Mouse (Mus musculus): Measurements from ENCODE around the gene Gm21987. TPM values are rescaled to one million over a fixed set of nuclear protein-coding genes. Genes with fewer than 3 reads are reported as not detected.

The Gm21987 gene
- polyA plus RNA-seq, 1 experiment from 2014 or later = not detected

DNA sequence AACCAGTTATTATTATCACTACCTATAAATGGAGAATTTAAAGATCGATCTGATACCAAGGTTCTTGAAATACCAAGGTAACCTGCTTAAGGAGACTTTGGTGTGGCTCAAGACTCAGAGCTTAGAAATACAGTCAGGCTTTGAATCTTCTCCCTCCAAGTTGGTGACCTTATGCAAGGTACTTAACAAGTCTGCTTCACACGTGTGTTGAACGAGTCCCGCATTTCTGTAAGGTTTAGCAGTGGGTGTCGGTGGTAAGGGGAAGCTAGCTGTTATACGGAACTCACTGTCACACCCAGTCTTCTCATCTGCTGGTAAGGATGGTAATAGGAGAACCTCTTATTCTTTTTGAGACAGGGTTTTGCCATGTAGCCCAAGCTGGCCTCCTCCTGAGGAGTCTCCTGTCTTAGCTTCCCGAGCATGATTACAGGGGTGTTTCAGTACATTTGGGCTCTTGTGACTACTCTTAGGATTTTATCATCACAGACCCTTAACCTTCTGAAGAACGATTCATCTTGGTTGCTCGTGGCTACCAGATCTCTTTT is 1.4 kb downstream of the Gm21987 start:
- Histone ChIP-seq H3K9ac (no peak overlapping the region), H3K4me3 (ENCODE audit: low read depth, low read length) (no peak overlapping the region), H3K9me3 (ENCODE audit: low read depth, low read length) (no peaks in the 10 kb centered on the region), H3K4me2 (peak overlapping the region; percentile 75), H3K4me1 (ENCODE audit: insufficient read depth) (no peaks in the 10 kb centered on the region; the same call in 1 of the 2 replicates), H3K36me3 (ENCODE audit: insufficient read depth) (peaks cover 27% of the 10 kb centered on the region), H3K27me3 (ENCODE audit: insufficient read depth, low read length) (no peaks in the 10 kb centered on the region), H3K27ac (ENCODE audit: low read depth) (no peak overlapping the region)
- WGBS = 72% methylated on average over 9 of the region's 9 CpGs
- no peak for ATAC-seq (ENCODE audit: insufficient read depth)
- no peak for DNase-seq
- no peak for TF ChIP-seq CTCF (IDR thresholded peaks at IDR 0.05; ENCODE audit: low read depth)

DNA sequence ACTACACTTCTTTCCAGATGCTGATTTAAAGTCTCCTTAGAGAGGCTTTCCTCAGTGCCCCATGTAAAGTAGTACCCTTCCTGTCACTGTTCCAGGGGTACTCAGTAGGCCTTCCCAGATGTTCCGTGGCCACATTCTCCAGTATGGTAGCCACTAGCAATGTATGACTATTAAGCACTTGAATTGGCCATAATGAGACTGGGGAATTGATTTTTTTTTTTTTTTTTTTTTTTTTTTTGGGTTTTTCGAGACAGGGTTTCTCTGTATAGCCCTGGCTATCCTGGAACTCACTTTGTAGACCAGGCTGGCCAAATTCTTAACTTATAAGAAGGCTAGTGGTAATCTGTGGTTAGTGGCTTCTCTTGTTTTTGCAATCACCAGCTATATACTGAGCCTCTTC is 3.0 kb downstream of the Gm21987 start:
- Histone ChIP-seq H3K27ac (ENCODE audit: low read depth) (no peak overlapping the region), H3K9me3 (ENCODE audit: low read depth, low read length) (no peaks in the 10 kb centered on the region), H3K4me2 (no peak overlapping the region), H3K27me3 (ENCODE audit: insufficient read depth, low read length) (no peaks in the 10 kb centered on the region), H3K9ac (no peak overlapping the region), H3K4me3 (ENCODE audit: low read depth, low read length) (no peak overlapping the region), H3K4me1 (ENCODE audit: insufficient read depth) (no peaks in the 10 kb centered on the region; the same call in 1 of the 2 replicates), H3K36me3 (ENCODE audit: insufficient read depth) (peaks cover 33% of the 10 kb centered on the region)
- DNase-seq (no peak), ATAC-seq (ENCODE audit: insufficient read depth) (no peak)
- TF ChIP-seq CTCF (IDR thresholded peaks at IDR 0.05; ENCODE audit: low read depth) = no peak
- 85% methylated on average over 2 of the region's 2 CpGs for WGBS

DNA sequence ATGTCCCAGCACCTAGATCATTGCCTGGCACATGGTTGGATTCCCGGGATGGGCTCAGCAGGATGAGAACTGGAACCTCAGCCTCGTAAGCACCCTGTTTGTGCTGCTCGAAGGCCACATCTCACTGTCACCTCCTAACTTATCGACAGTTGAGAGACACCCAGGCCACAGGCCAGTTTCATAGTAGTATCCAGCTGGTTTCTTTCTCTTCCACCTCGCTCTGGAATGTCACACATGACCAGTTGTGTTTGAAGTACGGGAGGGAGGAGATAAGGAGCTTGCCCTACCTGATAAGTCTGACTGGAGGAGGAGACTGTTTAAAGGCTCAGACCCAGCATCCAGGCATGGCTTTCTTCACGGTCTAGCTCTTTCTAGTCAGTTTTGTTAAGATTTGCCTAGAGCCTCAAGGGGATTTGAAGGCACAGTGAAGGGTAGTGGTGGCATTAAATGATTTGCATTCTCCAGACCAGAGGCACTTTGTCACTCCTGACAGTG is 3.6 kb downstream of the Gm21987 start:
- Histone ChIP-seq H3K27me3 (ENCODE audit: insufficient read depth, low read length) (no peaks in the 10 kb centered on the region), H3K4me3 (ENCODE audit: low read depth, low read length) (no peak overlapping the region), H3K9ac (no peak overlapping the region), H3K4me2 (no peak overlapping the region), H3K4me1 (ENCODE audit: insufficient read depth) (no peaks in the 10 kb centered on the region; the same call in 1 of the 2 replicates), H3K36me3 (ENCODE audit: insufficient read depth) (peaks cover 33% of the 10 kb centered on the region), H3K27ac (ENCODE audit: low read depth) (0 out of 2 replicates have a peak overlapping the region, but pooled peaks have one; percentile 32), H3K9me3 (ENCODE audit: low read depth, low read length) (no peaks in the 10 kb centered on the region)
- peak; percentile 65 for ATAC-seq (ENCODE audit: insufficient read depth)
- 27% methylated on average over 7 of the region's 7 CpGs for WGBS
- TF ChIP-seq CTCF (IDR thresholded peaks at IDR 0.05; ENCODE audit: low read depth) = no peak
- peak; percentile 79 for DNase-seq

DNA sequence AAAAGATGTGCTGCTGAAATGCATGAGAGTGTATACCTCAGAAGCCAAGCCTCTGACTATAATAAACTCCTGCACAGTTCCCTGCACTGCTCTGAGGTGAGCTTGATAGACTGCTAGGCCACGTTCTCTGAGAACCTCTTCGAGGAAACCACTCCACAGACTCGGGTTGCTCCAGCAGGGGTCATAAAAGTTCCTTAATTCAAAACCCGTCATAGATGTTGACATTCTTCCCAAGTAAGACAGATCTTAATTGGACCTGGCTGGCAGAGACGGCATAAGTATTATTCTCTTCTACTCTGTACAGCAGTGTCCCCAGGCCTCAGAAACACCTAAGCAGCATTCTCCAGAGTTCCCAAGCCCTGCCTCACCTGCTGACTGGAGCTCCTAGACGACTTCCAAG is 4.1 kb downstream of the Gm21987 start:
- 37% methylated on average over 6 of the region's 6 CpGs for WGBS
- no peak for TF ChIP-seq CTCF (IDR thresholded peaks at IDR 0.05; ENCODE audit: low read depth)
- Histone ChIP-seq H3K4me3 (ENCODE audit: low read depth, low read length) (no peak overlapping the region), H3K27ac (ENCODE audit: low read depth) (no peak overlapping the region), H3K4me1 (ENCODE audit: insufficient read depth) (no peaks in the 10 kb centered on the region; the same call in 1 of the 2 replicates), H3K4me2 (no peak overlapping the region), H3K9ac (no peak overlapping the region), H3K36me3 (ENCODE audit: insufficient read depth) (peaks cover 33% of the 10 kb centered on the region), H3K27me3 (ENCODE audit: insufficient read depth, low read length) (no peaks in the 10 kb centered on the region), H3K9me3 (ENCODE audit: low read depth, low read length) (no peaks in the 10 kb centered on the region)
- DNase-seq (no peak), ATAC-seq (ENCODE audit: insufficient read depth) (no peak)

DNA sequence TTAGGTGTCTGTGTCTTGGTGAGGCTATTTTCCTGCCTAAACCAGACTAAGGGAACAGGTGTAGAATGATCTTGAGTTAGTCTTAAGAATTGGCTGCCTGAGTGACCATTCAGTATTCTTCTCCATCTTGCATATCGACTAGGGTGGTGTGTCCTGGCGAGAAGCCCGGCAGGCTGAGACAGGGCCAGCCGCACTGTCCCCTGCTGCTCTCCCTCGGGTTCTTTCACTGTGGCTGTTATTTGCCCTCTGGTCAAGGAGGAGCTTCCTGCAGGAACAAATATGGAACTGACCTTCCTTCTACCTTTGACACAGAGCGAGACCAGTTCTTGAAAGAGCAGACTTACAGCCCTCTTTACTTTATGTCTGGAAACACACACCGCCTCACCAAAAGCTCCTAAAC is 5.2 kb downstream of the Gm21987 start:
- H3K9ac ChIP-seq = no peak overlapping the region
- no peak overlapping the region for H3K4me3 ChIP-seq (ENCODE audit: low read depth, low read length)
- no peaks in the 10 kb centered on the region; the same call in 1 of the 2 replicates for H3K4me1 ChIP-seq (ENCODE audit: insufficient read depth)
- no peak for TF ChIP-seq CTCF (IDR thresholded peaks at IDR 0.05; ENCODE audit: low read depth)
- no peaks in the 10 kb centered on the region for H3K27me3 ChIP-seq (ENCODE audit: insufficient read depth, low read length)
- no peak overlapping the region for H3K27ac ChIP-seq (ENCODE audit: low read depth)
- no peak overlapping the region for H3K4me2 ChIP-seq
- 66% methylated on average over 7 of the region's 7 CpGs for WGBS
- no peaks in the 10 kb centered on the region for H3K9me3 ChIP-seq (ENCODE audit: low read depth, low read length)
- peaks cover 37% of the 10 kb centered on the region for H3K36me3 ChIP-seq (ENCODE audit: insufficient read depth)
- ATAC-seq (ENCODE audit: insufficient read depth) = no peak
- no peak for DNase-seq

DNA sequence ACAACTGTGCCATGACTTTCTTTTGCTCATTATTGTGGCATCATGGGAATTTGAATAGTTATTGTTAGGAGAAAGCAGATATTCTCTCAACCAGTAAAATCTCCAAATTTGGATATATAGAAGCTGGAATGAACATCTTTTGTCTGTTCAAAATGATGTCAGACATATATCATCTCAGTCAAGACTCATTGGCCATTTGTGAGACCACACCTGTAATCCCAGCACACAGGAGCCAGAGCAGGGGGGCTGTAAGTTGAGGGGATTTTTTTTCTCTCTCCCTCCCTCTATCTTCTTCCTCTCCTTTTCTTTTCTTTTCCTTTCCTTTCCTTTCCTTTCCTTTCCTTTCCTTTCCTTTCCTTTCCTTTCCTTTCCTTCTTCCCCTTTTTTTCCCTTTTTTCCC is 6.0 kb downstream of the Gm21987 start:
- H3K9ac ChIP-seq = no peak overlapping the region
- H3K9me3 ChIP-seq (ENCODE audit: low read depth, low read length) = no peaks in the 10 kb centered on the region
- TF ChIP-seq CTCF (IDR thresholded peaks at IDR 0.05; ENCODE audit: low read depth) = no peak
- DNase-seq = no peak
- no peak overlapping the region for H3K27ac ChIP-seq (ENCODE audit: low read depth)
- ATAC-seq (ENCODE audit: insufficient read depth) = no peak
- H3K27me3 ChIP-seq (ENCODE audit: insufficient read depth, low read length) = no peaks in the 10 kb centered on the region
- H3K4me1 ChIP-seq (ENCODE audit: insufficient read depth) = no peaks in the 10 kb centered on the region; the same call in 1 of the 2 replicates
- no peak overlapping the region for H3K4me3 ChIP-seq (ENCODE audit: low read depth, low read length)
- no peak overlapping the region for H3K4me2 ChIP-seq
- H3K36me3 ChIP-seq (ENCODE audit: insufficient read depth) = peaks cover 37% of the 10 kb centered on the region

DNA sequence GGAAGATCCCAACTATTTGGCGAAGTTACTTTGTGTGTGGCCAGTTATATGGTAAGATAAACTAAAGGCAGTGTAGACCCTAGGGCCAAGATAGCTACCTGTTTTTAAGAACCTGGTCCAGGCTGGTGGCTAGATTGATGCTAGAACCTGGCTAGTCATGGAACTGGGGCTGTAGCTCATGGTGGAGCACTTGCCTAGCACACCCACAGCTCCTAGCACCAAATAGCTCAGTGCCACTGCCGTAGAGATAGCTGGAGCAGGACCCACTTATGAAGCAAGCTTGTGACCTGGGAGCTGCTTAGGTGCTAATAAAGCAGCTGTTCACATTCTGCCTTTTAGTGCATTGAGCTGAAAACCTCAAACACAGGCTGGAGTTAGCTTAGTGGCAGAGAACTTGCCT is 6.8 kb downstream of the Gm21987 start:
- Histone ChIP-seq H3K27me3 (ENCODE audit: insufficient read depth, low read length) (no peaks in the 10 kb centered on the region), H3K9me3 (ENCODE audit: low read depth, low read length) (no peaks in the 10 kb centered on the region), H3K4me2 (no peak overlapping the region), H3K9ac (no peak overlapping the region), H3K27ac (ENCODE audit: low read depth) (no peak overlapping the region), H3K4me3 (ENCODE audit: low read depth, low read length) (no peak overlapping the region), H3K36me3 (ENCODE audit: insufficient read depth) (peaks cover 37% of the 10 kb centered on the region), H3K4me1 (ENCODE audit: insufficient read depth) (no peaks in the 10 kb centered on the region)
- DNase-seq (no peak), ATAC-seq (ENCODE audit: insufficient read depth) (no peak)
- 86% methylated on average over 2 of the region's 2 CpGs for WGBS
- TF ChIP-seq CTCF (IDR thresholded peaks at IDR 0.05; ENCODE audit: low read depth) = no peak

Data from lung, embryonic 14.5 days (tissue).